Mouse (Mus musculus): ENCODE results near the gene Tiam2. TPM values are rescaled to one million over a fixed set of nuclear protein-coding genes. Genes with fewer than 3 reads are reported as not detected.
A peak's percentile ranks its signal among the peaks of the same experiment; 100 is the strongest.
"Not testable (repeated sequence)": the region's sequence is repeated elsewhere in the genome, so short reads cannot be mapped to it uniquely, and the experiment has no call there.

The Tiam2 gene
- polyA plus RNA-seq, 1 experiment from 2014 or later = 5.7 TPM

DNA sequence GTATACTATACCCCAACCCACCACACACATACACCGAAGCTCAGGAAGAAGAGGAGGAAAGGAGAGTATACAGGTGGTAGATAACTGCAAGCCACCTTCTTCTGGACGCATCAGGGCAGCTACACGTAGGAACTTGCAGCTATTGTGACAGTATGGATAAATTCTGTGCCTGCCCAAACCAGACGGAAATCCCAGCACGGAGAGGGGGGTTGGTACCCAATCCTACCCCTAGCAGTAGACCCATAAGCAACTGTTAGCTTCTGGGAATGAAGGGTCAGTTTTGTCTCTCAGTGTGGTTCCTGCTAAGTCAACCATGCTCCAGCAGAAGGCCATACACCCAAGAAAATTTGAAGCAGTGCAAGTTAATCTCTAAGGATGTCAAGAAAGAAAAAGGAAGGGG lies 23.0 kb downstream of the Tiam2 start:
- Histone ChIP-seq H3K4me1 (replicated peaks; ENCODE audit: control insufficient read depth, insufficient read depth, low read length) (no peaks in the 10 kb centered on the region), H3K4me2 (ENCODE audit: low read length) (no peak overlapping the region), H3K4me3 (ENCODE audit: low read depth, low read length) (no peak overlapping the region), H3K36me3 (ENCODE audit: control insufficient read depth, insufficient read depth, low read length) (no peaks in the 10 kb centered on the region), H3K9me3 (ENCODE audit: control insufficient read depth, low read length) (no peaks in the 10 kb centered on the region), H3K9ac (ENCODE audit: low read length) (no peak overlapping the region), H3K27ac (ENCODE audit: low read depth) (no peak overlapping the region), H3K27me3 (replicated peaks; ENCODE audit: control insufficient read depth, insufficient read depth, low read length) (no peaks in the 10 kb centered on the region)
- no peak for DNase-seq (ENCODE audit: low spot score)
- 86% methylated on average over 5 of the region's 5 CpGs for WGBS
- no peak for ATAC-seq (replicated peaks; ENCODE audit: low FRiP score, low TSS enrichment, low read depth)

DNA sequence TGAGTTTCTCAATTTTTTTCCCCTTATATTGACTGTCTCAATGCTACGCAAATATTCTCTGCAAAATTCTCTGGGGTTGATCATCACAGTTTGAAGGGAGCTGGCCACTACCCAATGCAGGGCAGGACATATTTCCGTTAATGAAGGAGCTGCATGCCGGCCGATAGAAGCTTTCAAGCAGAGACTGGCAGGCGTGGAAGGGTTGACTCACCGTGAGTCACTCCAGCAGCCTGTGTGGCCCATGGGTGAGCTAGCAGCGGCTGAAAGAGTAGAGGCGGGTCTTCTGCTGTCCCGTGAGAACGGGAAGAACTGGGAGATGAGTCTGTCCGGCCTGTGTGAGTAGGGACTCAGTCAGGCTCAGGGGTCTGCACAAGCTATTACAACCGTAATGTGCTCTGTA lies 23.6 kb downstream of the Tiam2 start:
- Histone ChIP-seq H3K27ac (ENCODE audit: low read depth) (no peak overlapping the region), H3K4me2 (ENCODE audit: low read length) (no peak overlapping the region), H3K4me3 (ENCODE audit: low read depth, low read length) (no peak overlapping the region), H3K36me3 (ENCODE audit: control insufficient read depth, insufficient read depth, low read length) (no peaks in the 10 kb centered on the region), H3K9ac (ENCODE audit: low read length) (no peak overlapping the region), H3K4me1 (replicated peaks; ENCODE audit: control insufficient read depth, insufficient read depth, low read length) (no peaks in the 10 kb centered on the region), H3K9me3 (ENCODE audit: control insufficient read depth, low read length) (no peaks in the 10 kb centered on the region), H3K27me3 (replicated peaks; ENCODE audit: control insufficient read depth, insufficient read depth, low read length) (no peaks in the 10 kb centered on the region)
- no peak for ATAC-seq (replicated peaks; ENCODE audit: low FRiP score, low TSS enrichment, low read depth)
- DNase-seq (ENCODE audit: low spot score) = no peak
- 67% methylated on average over 12 of the region's 12 CpGs for WGBS

DNA sequence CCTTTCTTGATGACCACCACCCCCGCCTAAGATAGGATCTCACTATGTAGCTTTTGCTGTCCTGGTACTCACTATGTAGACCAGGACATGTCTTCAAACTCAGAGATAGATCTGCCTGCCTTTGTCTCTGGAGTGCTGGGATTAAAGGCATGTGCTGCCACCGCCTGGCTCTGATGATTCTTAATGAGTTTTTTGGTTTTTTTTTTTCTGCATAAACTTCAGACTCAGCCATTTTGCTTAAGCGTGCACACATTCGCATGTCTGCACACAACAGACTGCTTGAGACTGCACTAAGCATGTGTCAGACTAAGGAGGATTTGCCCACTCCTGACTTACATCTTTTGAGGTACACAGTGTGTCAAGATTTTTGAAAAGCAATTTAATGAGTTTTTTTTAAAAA lies 24.0 kb downstream of the Tiam2 start:
- no peak for DNase-seq (ENCODE audit: low spot score)
- H3K36me3 ChIP-seq (ENCODE audit: control insufficient read depth, insufficient read depth, low read length) = no peaks in the 10 kb centered on the region
- H3K27ac ChIP-seq (ENCODE audit: low read depth) = no peak overlapping the region
- no peak for ATAC-seq (replicated peaks; ENCODE audit: low FRiP score, low TSS enrichment, low read depth)
- no peaks in the 10 kb centered on the region for H3K27me3 ChIP-seq (replicated peaks; ENCODE audit: control insufficient read depth, insufficient read depth, low read length)
- H3K4me2 ChIP-seq (ENCODE audit: low read length) = no peak overlapping the region
- no peak overlapping the region for H3K9ac ChIP-seq (ENCODE audit: low read length)
- WGBS = 88% methylated on average over 4 of the region's 4 CpGs
- no peaks in the 10 kb centered on the region for H3K4me1 ChIP-seq (replicated peaks; ENCODE audit: control insufficient read depth, insufficient read depth, low read length)
- H3K9me3 ChIP-seq (ENCODE audit: control insufficient read depth, low read length) = no peaks in the 10 kb centered on the region
- no peak overlapping the region for H3K4me3 ChIP-seq (ENCODE audit: low read depth, low read length)

- H3K9ac ChIP-seq (ENCODE audit: low read length) = no peak overlapping the region
- H3K9me3 ChIP-seq (ENCODE audit: control insufficient read depth, low read length) = no peaks in the 10 kb centered on the region
- H3K4me2 ChIP-seq (ENCODE audit: low read length) = no peak overlapping the region
- no peak overlapping the region for H3K27ac ChIP-seq (ENCODE audit: low read depth)
- ATAC-seq (replicated peaks; ENCODE audit: low FRiP score, low TSS enrichment, low read depth) (no peak), DNase-seq (ENCODE audit: low spot score) (no peak)
- H3K27me3 ChIP-seq (replicated peaks; ENCODE audit: control insufficient read depth, insufficient read depth, low read length) = no peaks in the 10 kb centered on the region
- H3K4me3 ChIP-seq (ENCODE audit: low read depth, low read length) = no peak overlapping the region
- H3K36me3 ChIP-seq (ENCODE audit: control insufficient read depth, insufficient read depth, low read length) = no peaks in the 10 kb centered on the region
- 70% methylated on average over 4 of the region's 4 CpGs for WGBS
- H3K4me1 ChIP-seq (replicated peaks; ENCODE audit: control insufficient read depth, insufficient read depth, low read length) = no peaks in the 10 kb centered on the region
Observed at GRCm38 (mm10) chr17:3351668-3352067, 25.3 kb downstream of the Tiam2 start.

DNA sequence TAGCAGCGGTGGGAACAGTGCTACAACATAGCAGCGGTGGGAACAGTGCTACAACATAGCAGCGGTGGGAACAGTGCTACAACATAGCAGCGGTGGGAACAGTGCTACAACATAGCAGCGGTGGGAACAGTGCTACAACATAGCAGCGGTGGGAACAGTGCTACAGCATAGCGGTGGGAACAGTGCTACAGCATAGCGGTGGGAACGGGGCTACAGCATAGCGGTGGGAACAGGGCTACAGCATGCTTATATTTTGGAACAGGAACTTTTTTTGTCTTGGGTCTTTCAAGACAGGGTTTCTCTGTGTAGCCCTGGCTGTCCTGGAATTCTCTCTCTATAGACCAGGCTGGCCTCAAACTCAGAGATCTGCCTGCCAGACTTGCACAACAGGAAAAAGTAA lies 26.8 kb downstream of the Tiam2 start:
- not testable (repeated sequence) for ATAC-seq (replicated peaks; ENCODE audit: low FRiP score, low TSS enrichment, low read depth); H3K4me2 ChIP-seq (ENCODE audit: low read length); H3K9me3 ChIP-seq (ENCODE audit: control insufficient read depth, low read length); H3K9ac ChIP-seq (ENCODE audit: low read length); DNase-seq (ENCODE audit: low spot score); H3K4me1 ChIP-seq (replicated peaks; ENCODE audit: control insufficient read depth, insufficient read depth, low read length); H3K4me3 ChIP-seq (ENCODE audit: low read depth, low read length); H3K36me3 ChIP-seq (ENCODE audit: control insufficient read depth, insufficient read depth, low read length); H3K27me3 ChIP-seq (replicated peaks; ENCODE audit: control insufficient read depth, insufficient read depth, low read length); H3K27ac ChIP-seq (ENCODE audit: low read depth)
- WGBS = 98% methylated on average over 8 of the region's 10 CpGs

DNA sequence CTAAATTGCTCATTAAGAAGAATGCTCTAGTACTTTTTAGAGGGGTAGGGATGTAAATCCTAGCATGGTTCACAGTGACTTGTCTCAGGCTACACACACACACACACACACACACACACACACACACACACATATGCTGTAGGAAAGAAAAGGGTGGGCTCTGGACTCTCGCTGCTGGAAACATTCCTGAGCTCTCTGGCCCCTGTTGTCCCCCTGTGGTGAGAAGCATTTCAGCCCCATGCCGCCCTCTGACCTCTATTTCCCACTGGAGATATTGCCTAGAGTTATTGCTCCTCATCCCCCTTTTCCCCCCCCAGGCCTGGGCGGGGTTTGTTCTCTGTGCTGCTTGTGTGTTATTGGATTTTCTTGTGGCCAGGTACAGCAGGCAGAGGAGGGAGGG lies 28.5 kb downstream of the Tiam2 start:
- no peak for DNase-seq (ENCODE audit: low spot score)

GRCm38 (mm10) chr17:3356633-3357365 lies 30.4 kb downstream of the Tiam2 start:
- Histone ChIP-seq H3K4me1 (replicated peaks; ENCODE audit: control insufficient read depth, insufficient read depth, low read length) (no peaks in the 10 kb centered on the region), H3K27ac (ENCODE audit: low read depth) (no peak overlapping the region), H3K9ac (ENCODE audit: low read length) (no peak overlapping the region), H3K36me3 (ENCODE audit: control insufficient read depth, insufficient read depth, low read length) (no peaks in the 10 kb centered on the region), H3K4me3 (ENCODE audit: low read depth, low read length) (no peak overlapping the region), H3K4me2 (ENCODE audit: low read length) (no peak overlapping the region), H3K9me3 (ENCODE audit: control insufficient read depth, low read length) (no peaks in the 10 kb centered on the region), H3K27me3 (replicated peaks; ENCODE audit: control insufficient read depth, insufficient read depth, low read length) (no peaks in the 10 kb centered on the region)
- no peak for ATAC-seq (replicated peaks; ENCODE audit: low FRiP score, low TSS enrichment, low read depth)
- no peak for DNase-seq (ENCODE audit: low spot score)
- WGBS = 78% methylated on average over 8 of the region's 8 CpGs

More for the DNA sequence above, 28.5 kb downstream of the Tiam2 start:
- no peaks in the 10 kb centered on the region for H3K9me3 ChIP-seq (ENCODE audit: control insufficient read depth, low read length)
- ATAC-seq (replicated peaks; ENCODE audit: low FRiP score, low TSS enrichment, low read depth) = 0 out of 2 replicates have a peak, but pooled peaks have one; percentile 32
- H3K4me2 ChIP-seq (ENCODE audit: low read length) = no peak overlapping the region
- WGBS = 50% methylated on average over 3 of the region's 3 CpGs
- no peaks in the 10 kb centered on the region for H3K4me1 ChIP-seq (replicated peaks; ENCODE audit: control insufficient read depth, insufficient read depth, low read length)
- H3K27ac ChIP-seq (ENCODE audit: low read depth) = no peak overlapping the region
- H3K4me3 ChIP-seq (ENCODE audit: low read depth, low read length) = no peak overlapping the region
- no peaks in the 10 kb centered on the region for H3K36me3 ChIP-seq (ENCODE audit: control insufficient read depth, insufficient read depth, low read length)
- H3K9ac ChIP-seq (ENCODE audit: low read length) = no peak overlapping the region
- H3K27me3 ChIP-seq (replicated peaks; ENCODE audit: control insufficient read depth, insufficient read depth, low read length) = no peaks in the 10 kb centered on the region

GRCm38 (mm10) chr17:3360236-3360635 lies 33.9 kb downstream of the Tiam2 start:
- DNase-seq (ENCODE audit: low spot score) (no peak), ATAC-seq (replicated peaks; ENCODE audit: low FRiP score, low TSS enrichment, low read depth) (no peak)
- H3K4me3 ChIP-seq (ENCODE audit: low read depth, low read length) = no peak overlapping the region
- no peaks in the 10 kb centered on the region for H3K27me3 ChIP-seq (replicated peaks; ENCODE audit: control insufficient read depth, insufficient read depth, low read length)
- no peak overlapping the region for H3K9ac ChIP-seq (ENCODE audit: low read length)
- no peak overlapping the region for H3K4me2 ChIP-seq (ENCODE audit: low read length)
- no peak overlapping the region for H3K27ac ChIP-seq (ENCODE audit: low read depth)
- H3K4me1 ChIP-seq (replicated peaks; ENCODE audit: control insufficient read depth, insufficient read depth, low read length) = no peaks in the 10 kb centered on the region
- 31% methylated on average over 1 of the region's 1 CpGs for WGBS
- 0 out of 2 replicates have a peak, but pooled peaks cover 2% of the 10 kb centered on the region for H3K9me3 ChIP-seq (ENCODE audit: control insufficient read depth, low read length)
- H3K36me3 ChIP-seq (ENCODE audit: control insufficient read depth, insufficient read depth, low read length) = no peaks in the 10 kb centered on the region

DNA sequence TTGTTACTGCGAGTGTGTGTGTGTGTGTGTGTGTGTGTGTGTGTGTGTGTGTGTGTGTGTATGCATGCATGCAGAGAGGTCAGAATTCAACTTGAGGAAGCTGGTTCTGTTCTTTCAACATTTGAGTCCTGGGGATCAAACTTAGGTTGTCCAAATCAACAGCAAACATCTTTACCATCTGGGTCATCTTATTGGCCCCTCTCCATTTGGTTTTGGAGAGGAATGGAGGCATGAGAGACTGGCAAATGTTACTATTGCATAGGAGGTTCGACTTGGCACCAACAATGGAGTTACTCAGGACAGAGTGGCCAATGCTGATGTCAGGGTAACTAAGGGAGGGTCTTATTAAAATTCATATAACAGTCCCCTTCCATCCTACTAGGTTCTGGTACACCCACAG lies 35.4 kb downstream of the Tiam2 start:
- 72% methylated on average over 2 of the region's 2 CpGs for WGBS
- H3K9ac ChIP-seq (ENCODE audit: low read length) = no peak overlapping the region
- no peaks in the 10 kb centered on the region for H3K4me1 ChIP-seq (replicated peaks; ENCODE audit: control insufficient read depth, insufficient read depth, low read length)
- no peaks in the 10 kb centered on the region for H3K27me3 ChIP-seq (replicated peaks; ENCODE audit: control insufficient read depth, insufficient read depth, low read length)
- ATAC-seq (replicated peaks; ENCODE audit: low FRiP score, low TSS enrichment, low read depth) (no peak), DNase-seq (ENCODE audit: low spot score) (no peak)
- 0 out of 2 replicates have a peak, but pooled peaks cover 2% of the 10 kb centered on the region for H3K9me3 ChIP-seq (ENCODE audit: control insufficient read depth, low read length)
- no peaks in the 10 kb centered on the region for H3K36me3 ChIP-seq (ENCODE audit: control insufficient read depth, insufficient read depth, low read length)
- H3K4me3 ChIP-seq (ENCODE audit: low read depth, low read length) = no peak overlapping the region
- no peak overlapping the region for H3K27ac ChIP-seq (ENCODE audit: low read depth)
- H3K4me2 ChIP-seq (ENCODE audit: low read length) = no peak overlapping the region

Data from intestine, embryonic 14.5 days (tissue).